Mouse (Mus musculus) C2C12 (cell line): ENCODE measurements around the gene Aldh3b2. TPM values are rescaled to one million over a fixed set of nuclear protein-coding genes. Genes with fewer than 3 reads are reported as not detected.

Experiments used
- H3K27me3 ChIP-seq: one replicate; pipeline ENCODE4 v1.6.1; 2011; ENCODE audit not compliant: control insufficient read depth, insufficient read depth, insufficient read length
- H3K36me3 ChIP-seq: one replicate; pipeline ENCODE4 v1.6.1; 2011; ENCODE audit not compliant: control insufficient read depth, insufficient read depth
- H3K4me3 ChIP-seq: one replicate; pipeline ENCODE4 v1.5.1; 2011; ENCODE audit warnings: mild to moderate bottlenecking, control low read depth; ENCODE audit not compliant: poor library complexity, insufficient read depth, severe bottlenecking
- H3K79me2 ChIP-seq: one replicate; pipeline ENCODE4 v1.6.1; 2011; ENCODE audit not compliant: control insufficient read depth, insufficient read depth
- H3K79me3 ChIP-seq: one replicate; pipeline ENCODE4 v1.6.1; 2011; ENCODE audit warnings: low read depth, control low read depth
- H3ac ChIP-seq: one replicate; pipeline ENCODE3; 2011; ENCODE audit warnings: low read depth; ENCODE audit not compliant: control insufficient read depth, insufficient read length
- CEBPB ChIP-seq: IDR thresholded peaks from one replicate; pipeline ENCODE4 v1.6.1; 2011; ENCODE audit warnings: low read depth, mild to moderate bottlenecking, control low read depth, moderate library complexity
- CTCF ChIP-seq: IDR thresholded peaks from one replicate; pipeline ENCODE4 v1.5.1; 2011; ENCODE audit not compliant: control insufficient read depth, insufficient read depth, insufficient read length
- FOSL1 ChIP-seq: IDR thresholded peaks from one replicate; pipeline ENCODE4 v1.8.0; 2011; ENCODE audit warnings: mild to moderate bottlenecking, low read length; ENCODE audit not compliant: poor library complexity, insufficient read depth, severe bottlenecking
- MAX ChIP-seq: IDR thresholded peaks from one replicate; pipeline ENCODE4 v1.6.1; 2011; ENCODE audit warnings: mild to moderate bottlenecking, control low read depth
- MYOD1 ChIP-seq: IDR thresholded peaks from one replicate; pipeline ENCODE4 v1.6.1; 2011; ENCODE audit warnings: low read depth; ENCODE audit not compliant: control insufficient read depth, insufficient read length
- MYOG ChIP-seq: IDR thresholded peaks from one replicate; pipeline ENCODE4 v1.6.1; 2011; ENCODE audit not compliant: control insufficient read depth, insufficient read length; ENCODE audit errors: extremely low read depth
- USF1 ChIP-seq: IDR thresholded peaks from one replicate; pipeline ENCODE4 v1.6.1; 2011; ENCODE audit warnings: low read depth, mild to moderate bottlenecking, control low read depth, moderate library complexity
- polyA plus RNA-seq: library from polyadenylated mRNA; unstranded; fragments of >200 nt; fragmentation: generic; extraction: Trizol; gene quantifications from one replicate; pipeline ENCODE4 v1.2.1, GENCODE M21; 2012; ENCODE audit warnings: missing spikeins

Gene Aldh3b2
- polyA plus RNA-seq, 1 experiment, result not detected

GRCm38 (mm10) chr19:3942986-3943735 lies 29.0 kb upstream of the Aldh3b2 start:
- Histone ChIP-seq H3K79me2 (no peaks in the 10 kb centered on the region), H3K4me3 (no peak overlapping the region), H3ac (no peak overlapping the region), H3K27me3 (no peaks in the 10 kb centered on the region), H3K36me3 (no peaks in the 10 kb centered on the region), H3K79me3 (no peaks in the 10 kb centered on the region)
- TF ChIP-seq MYOG (no peak), MAX (no peak), FOSL1 (no peak), MYOD1 (no peak), USF1 (no peak), CTCF (no peak), CEBPB (no peak)

DNA sequence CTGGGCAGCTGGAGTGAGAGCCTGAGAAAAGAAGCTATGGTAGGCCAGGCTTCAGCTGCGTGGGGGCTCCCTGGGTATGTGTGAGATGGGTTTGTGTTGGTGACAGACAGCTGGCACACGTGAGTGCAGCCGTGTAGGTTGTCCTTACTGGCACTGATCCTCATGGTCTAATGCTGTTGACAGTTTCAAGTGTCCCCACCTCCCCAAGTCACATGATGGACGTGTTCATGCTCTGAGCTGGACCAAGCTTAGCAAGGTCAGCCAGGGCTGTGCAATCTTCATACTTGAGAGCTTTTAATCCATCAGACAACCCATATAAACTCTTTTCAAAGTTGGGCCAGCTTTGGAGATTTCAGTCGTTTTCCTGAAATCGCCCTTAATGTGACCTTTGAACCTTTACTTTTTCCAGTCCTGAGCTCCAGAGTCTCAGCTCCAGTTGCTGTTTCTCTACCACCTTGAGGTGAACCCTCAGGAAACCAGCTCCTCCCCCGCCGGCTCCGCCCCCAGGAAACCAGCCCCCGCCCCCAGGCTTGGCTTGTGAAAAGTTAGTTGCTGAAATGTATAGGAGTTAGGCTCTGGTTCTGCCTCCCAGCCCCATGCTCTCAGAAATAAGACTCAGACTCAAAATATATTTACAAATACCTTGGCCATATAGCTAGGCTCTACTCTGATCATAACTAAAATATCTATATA lies 26.1 kb upstream of the Aldh3b2 start:
- Histone ChIP-seq H3K79me2 (no peaks in the 10 kb centered on the region), H3K4me3 (no peak overlapping the region), H3K79me3 (no peaks in the 10 kb centered on the region), H3K27me3 (no peaks in the 10 kb centered on the region), H3K36me3 (no peaks in the 10 kb centered on the region), H3ac (no peak overlapping the region)
- TF ChIP-seq MAX, result no peak
- no peak for TF ChIP-seq FOSL1
- no peak for TF ChIP-seq MYOD1
- no peak for TF ChIP-seq USF1
- TF ChIP-seq MYOG, result no peak
- TF ChIP-seq CEBPB, result no peak
- TF ChIP-seq CTCF, result no peak

DNA sequence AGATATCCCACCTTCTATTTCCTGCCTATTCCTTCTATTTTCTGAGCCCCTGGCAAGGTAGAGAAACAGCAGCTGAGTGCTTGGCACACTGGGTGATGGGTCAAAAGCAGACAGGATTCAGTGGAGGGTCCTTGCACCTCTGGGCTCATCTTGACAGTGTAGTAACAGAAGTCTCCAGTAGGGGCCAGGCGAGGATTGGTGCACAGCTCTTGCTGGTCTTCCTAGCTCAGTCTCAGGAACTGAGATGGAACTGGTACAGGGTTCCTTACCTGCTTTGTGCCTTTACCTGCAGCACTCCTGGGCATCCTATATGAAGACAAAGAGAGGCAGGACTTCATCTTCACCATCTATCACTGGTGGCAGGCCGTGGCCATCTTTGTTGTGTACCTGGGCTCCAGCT lies 25.4 kb upstream of the Aldh3b2 start:
- no peak overlapping the region for H3ac ChIP-seq
- no peak overlapping the region for H3K4me3 ChIP-seq
- no peaks in the 10 kb centered on the region for H3K79me2 ChIP-seq
- no peak for TF ChIP-seq FOSL1
- TF ChIP-seq CEBPB, result no peak
- peak; percentile 58 for TF ChIP-seq CTCF
- TF ChIP-seq MYOD1, result no peak
- TF ChIP-seq MYOG, result no peak
- TF ChIP-seq USF1, result no peak
- TF ChIP-seq MAX, result no peak
- no peaks in the 10 kb centered on the region for H3K79me3 ChIP-seq
- H3K27me3 ChIP-seq, result no peaks in the 10 kb centered on the region
- H3K36me3 ChIP-seq, result no peaks in the 10 kb centered on the region

- H3K79me2 ChIP-seq, result no peaks in the 10 kb centered on the region
- no peaks in the 10 kb centered on the region for H3K36me3 ChIP-seq
- TF ChIP-seq MYOD1 (no peak), CEBPB (no peak), USF1 (no peak)
- H3K4me3 ChIP-seq, result no peak overlapping the region
- no peaks in the 10 kb centered on the region for H3K79me3 ChIP-seq
- no peaks in the 10 kb centered on the region for H3K27me3 ChIP-seq
- H3ac ChIP-seq, result no peak overlapping the region
These were observed 24.3 kb upstream of the Aldh3b2 start for GRCm38 (mm10) chr19:3947813-3948212.

DNA sequence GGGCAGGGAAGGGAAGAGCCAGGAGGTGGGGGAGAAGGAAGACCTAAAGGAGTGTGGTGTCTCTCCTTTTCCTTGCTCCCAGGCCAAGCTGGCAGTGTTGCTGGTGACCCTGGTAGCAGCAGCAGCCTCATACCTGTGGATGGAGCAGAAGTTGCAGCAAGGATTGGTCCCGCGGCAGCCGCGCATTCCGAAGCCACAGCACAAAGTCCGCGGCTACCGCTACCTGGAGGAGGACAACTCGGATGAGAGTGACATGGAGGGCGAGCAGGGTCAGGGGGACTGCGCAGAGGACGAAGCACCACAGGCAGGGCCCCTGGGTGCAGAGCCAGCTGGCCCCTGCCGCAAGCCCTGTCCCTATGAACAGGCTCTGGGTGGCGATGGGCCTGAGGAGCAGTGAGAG lies 23.6 kb upstream of the Aldh3b2 start:
- Histone ChIP-seq H3K27me3 (no peaks in the 10 kb centered on the region), H3K79me2 (no peaks in the 10 kb centered on the region), H3ac (no peak overlapping the region), H3K4me3 (no peak overlapping the region), H3K36me3 (no peaks in the 10 kb centered on the region), H3K79me3 (no peaks in the 10 kb centered on the region)
- TF ChIP-seq CTCF, result no peak
- TF ChIP-seq MYOG, result no peak

- no peaks in the 10 kb centered on the region for H3K79me2 ChIP-seq
- no peak overlapping the region for H3K4me3 ChIP-seq
- no peaks in the 10 kb centered on the region for H3K79me3 ChIP-seq
- no peak overlapping the region for H3ac ChIP-seq
- no peaks in the 10 kb centered on the region for H3K36me3 ChIP-seq
- TF ChIP-seq FOSL1 (no peak), MYOD1 (no peak), MAX (no peak), USF1 (no peak), CEBPB (no peak), CTCF (no peak), MYOG (no peak)
- H3K27me3 ChIP-seq, result no peaks in the 10 kb centered on the region
These were observed 21.8 kb upstream of the Aldh3b2 start for GRCm38 (mm10) chr19:3950331-3950730.
